Comparison of ENCODE assay signal across 27 mouse cellular contexts in genomic region chr8:121289346-121289745, GRCm38 (mm10).
A peak's percentile ranks its signal among the peaks of the same experiment; 100 is the strongest.
DNase-seq lines count a peak whose midpoint lies in the region; ATAC-seq and TF ChIP-seq lines count a peak whose summit lies in the region.
"Had no signal": no experiment of that assay in that cellular context is flagged by ENCODE, and none has a peak within 500 bp of the region (broad histone marks: within the 10 kb centered on the region; RNA-seq: fewer than 3 reads in every experiment).

No protein-coding gene starts in this region.

- H3K4me1 ChIP-seq in heart, embryonic 12.5 days (replicated peaks): peaks cover 42% of the 10 kb centered on the region
- peaks cover 66% of the 10 kb centered on the region for H3K4me1 ChIP-seq in heart, embryonic 10.5 days
- peaks cover 46% of the 10 kb centered on the region for H3K4me1 ChIP-seq in embryonic facial prominence, embryonic 12.5 days
- no peaks in the 10 kb centered on the region for H3K4me1 ChIP-seq in liver, embryonic 11.5 days (replicated peaks; ENCODE audit: control insufficient read depth, insufficient read depth, low read length)

- DNase-seq in heart, embryonic 10.5 days (ENCODE audit: low spot score): no peak
- DNase-seq in 3134 (ENCODE audit: extremely low read depth, insufficient read length, low spot score): peak; percentile 77
- no peak for DNase-seq in embryo, embryonic 11 days
- no peak for DNase-seq in natural killer cell, adult 2 months (ENCODE audit: low spot score in 2 of 2)
- DNase-seq in liver, embryonic 11.5 days (ENCODE audit: low spot score): no peak
- DNase-seq: adrenal gland, adult 2 months; adrenal gland, postnatal 14 days; cerebellum, adult 11 months; cerebellum, adult 2 months; cerebellum, adult 9-11 months; cerebellum, postnatal 25 days; gastrocnemius, postnatal 10 days; gastrocnemius, postnatal 36 days; heart, adult 2 months; heart, postnatal 10 days; heart, postnatal 36 days had no signal

- H3K27me3 ChIP-seq in heart, embryonic 12.5 days (replicated peaks): no peaks in the 10 kb centered on the region
- peaks cover 11% of the 10 kb centered on the region; the same call in 1 of the 2 replicates for H3K27me3 ChIP-seq in heart, embryonic 10.5 days (ENCODE audit: insufficient read depth, poor library complexity, severe bottlenecking)
- H3K27me3 ChIP-seq in C2C12 (ENCODE audit: control insufficient read depth, insufficient read depth, insufficient read length): no peaks in the 10 kb centered on the region
- H3K27me3 ChIP-seq in embryonic facial prominence, embryonic 12.5 days: peaks cover 9% of the 10 kb centered on the region
- H3K27me3 ChIP-seq in liver, embryonic 11.5 days (replicated peaks; ENCODE audit: control insufficient read depth, insufficient read depth, low read length): no peaks in the 10 kb centered on the region
- H3K27me3 ChIP-seq: forebrain, embryonic 12.5 days; hindbrain, embryonic 15.5 days had no signal

- H3K79me2 ChIP-seq in C2C12 (ENCODE audit: control insufficient read depth, insufficient read depth): no peaks in the 10 kb centered on the region

- ATAC-seq in heart, embryonic 12.5 days (ENCODE audit: insufficient number of reproducible peaks, low FRiP score): no peak
- ATAC-seq in embryonic facial prominence, embryonic 12.5 days (ENCODE audit: insufficient number of reproducible peaks, insufficient read depth, low FRiP score, low TSS enrichment): no peak
- no peak for ATAC-seq in liver, embryonic 11.5 days (replicated peaks; ENCODE audit: low FRiP score)
- ATAC-seq: forebrain, embryonic 16.5 days; intestine, postnatal 0 days had no signal

- H3K79me3 ChIP-seq in C2C12 (ENCODE audit: low read depth): no peaks in the 10 kb centered on the region

- no peak overlapping the region for H3K4me2 ChIP-seq in heart, embryonic 12.5 days
- no peak overlapping the region for H3K4me2 ChIP-seq in embryonic facial prominence, embryonic 12.5 days (replicated peaks)
- H3K4me2 ChIP-seq in liver, embryonic 11.5 days: no peak overlapping the region
- H3K4me2 ChIP-seq: embryonic facial prominence, embryonic 15.5 days; forebrain, embryonic 12.5 days; heart, embryonic 11.5 days; heart, embryonic 15.5 days; hindbrain, embryonic 15.5 days had no signal

- H3K9ac ChIP-seq in heart, embryonic 12.5 days: 0 out of 2 replicates have a peak overlapping the region, but pooled peaks have one; percentile 6
- H3K9ac ChIP-seq in embryonic facial prominence, embryonic 12.5 days: 0 out of 2 replicates have a peak overlapping the region, but pooled peaks have one; percentile 4
- no peak overlapping the region for H3K9ac ChIP-seq in liver, embryonic 11.5 days (ENCODE audit: low read depth, low read length)
- H3K9ac ChIP-seq: embryonic facial prominence, embryonic 15.5 days; forebrain, embryonic 12.5 days; heart, embryonic 15.5 days; hindbrain, embryonic 15.5 days had no signal

- H3ac ChIP-seq in C2C12 (ENCODE audit: control insufficient read depth, insufficient read length, low read depth): no peak overlapping the region

- no peak overlapping the region for H3K27ac ChIP-seq in heart, embryonic 12.5 days (ENCODE audit: poor library complexity, severe bottlenecking)
- H3K27ac ChIP-seq in heart, embryonic 10.5 days: no peak overlapping the region
- no peak overlapping the region for H3K27ac ChIP-seq in embryonic facial prominence, embryonic 12.5 days
- H3K27ac ChIP-seq in liver, embryonic 11.5 days (ENCODE audit: low read depth, low read length): no peak overlapping the region
- H3K27ac ChIP-seq: embryonic facial prominence, embryonic 15.5 days; forebrain, embryonic 12.5 days; heart, adult 2 months; heart, embryonic 15.5 days; hindbrain, embryonic 15.5 days had no signal

- TF ChIP-seq CTCF in C2C12 (IDR thresholded peaks at IDR 0.05; ENCODE audit: control insufficient read depth, insufficient read depth, insufficient read length): no peak

- H3K36me3 ChIP-seq in heart, embryonic 12.5 days: no peaks in the 10 kb centered on the region
- H3K36me3 ChIP-seq in heart, embryonic 10.5 days: no peaks in the 10 kb centered on the region
- no peaks in the 10 kb centered on the region for H3K36me3 ChIP-seq in C2C12 (ENCODE audit: control insufficient read depth, insufficient read depth)
- H3K36me3 ChIP-seq in embryonic facial prominence, embryonic 12.5 days: no peaks in the 10 kb centered on the region
- no peaks in the 10 kb centered on the region for H3K36me3 ChIP-seq in liver, embryonic 11.5 days (ENCODE audit: control insufficient read depth, insufficient read depth, low read length)
- H3K36me3 ChIP-seq: embryonic facial prominence, embryonic 15.5 days; forebrain, embryonic 12.5 days; G1E; heart, embryonic 15.5 days; hindbrain, embryonic 15.5 days had no signal

- WGBS in heart, embryonic 12.5 days: 73% methylated on average over 5 of the region's 5 CpGs
- 74% methylated on average over 5 of the region's 5 CpGs for WGBS in heart, embryonic 10.5 days
- WGBS in embryonic facial prominence, embryonic 12.5 days: 72% methylated on average over 5 of the region's 5 CpGs
- 78% methylated on average over 5 of the region's 5 CpGs for WGBS in liver, embryonic 11.5 days

- H3K4me3 ChIP-seq in heart, embryonic 12.5 days: no peak overlapping the region
- H3K4me3 ChIP-seq in heart, embryonic 10.5 days: no peak overlapping the region
- H3K4me3 ChIP-seq in C2C12 (ENCODE audit: insufficient read depth, poor library complexity, severe bottlenecking): no peak overlapping the region
- H3K4me3 ChIP-seq in embryonic facial prominence, embryonic 12.5 days: no peak overlapping the region
- H3K4me3 ChIP-seq in liver, embryonic 11.5 days (ENCODE audit: low read depth, low read length): no peak overlapping the region
- H3K4me3 ChIP-seq: embryonic facial prominence, embryonic 15.5 days; forebrain, embryonic 12.5 days; heart, adult 2 months; heart, embryonic 15.5 days; hindbrain, embryonic 15.5 days had no signal

- no peaks in the 10 kb centered on the region for H3K9me3 ChIP-seq in heart, embryonic 12.5 days (replicated peaks)
- no peaks in the 10 kb centered on the region for H3K9me3 ChIP-seq in heart, embryonic 10.5 days
- no peaks in the 10 kb centered on the region for H3K9me3 ChIP-seq in embryonic facial prominence, embryonic 12.5 days
- H3K9me3 ChIP-seq in liver, embryonic 11.5 days (ENCODE audit: control insufficient read depth, low read length): no peaks in the 10 kb centered on the region
- H3K9me3 ChIP-seq: embryonic facial prominence, embryonic 15.5 days; forebrain, embryonic 12.5 days; heart, embryonic 15.5 days; hindbrain, embryonic 15.5 days had no signal

TF ChIP-seq in C2C12, 6 proteins besides CTCF, POLR2A, EP300 and RAD21:
- TF ChIP-seq MYOD1 (IDR thresholded peaks at IDR 0.05; ENCODE audit: control insufficient read depth, insufficient read length, low read depth): peak; percentile 12
- TF ChIP-seq MAX (IDR thresholded peaks at IDR 0.05): no peak
